Mouse (Mus musculus): ENCODE measurements around the gene Arhgef9. TPM values are rescaled to one million over a fixed set of nuclear protein-coding genes. Genes with fewer than 3 reads are reported as not detected.

Arhgef9 gene
- total and polyA plus RNA-seq, 3 experiments = 0.58 to 0.73 (median 0.64) TPM

Other genes with a start within 250 kb of the Arhgef9 start
- 0.98 and 1.2 TPM in 2 replicates for gene Spin4, start 170.2 kb downstream of the Arhgef9 start, total RNA-seq (2012; rRNA removed)
- gene Spin4, start 170.2 kb downstream of the Arhgef9 start, total RNA-seq (2014; rRNA removed) = 1.8 and 2.0 TPM in 2 replicates
- gene Spin4, start 170.2 kb downstream of the Arhgef9 start, polyA plus RNA-seq (2012; ENCODE audit: insufficient read length, low read depth) = 0.33 and 0.41 TPM in 2 replicates
- gene Amer1, start 248.0 kb upstream of the Arhgef9 start, total RNA-seq (2012; rRNA removed) = 1.8 and 2.1 TPM in 2 replicates
- 1.2 and 1.7 TPM in 2 replicates for gene Amer1, start 248.0 kb upstream of the Arhgef9 start, total RNA-seq (2014; rRNA removed)
- 2.1 and 2.5 TPM in 2 replicates for gene Amer1, start 248.0 kb upstream of the Arhgef9 start, polyA plus RNA-seq (2012; ENCODE audit: insufficient read length, low read depth)

Data from CH12.LX (cell line).